Mouse (Mus musculus): ENCODE measurements at regions not wholly inside any gene's neighbourhood (a gene's known extent, or its start where the extent isn't known, plus 50 kb on each side); places are given as distances from the start of the nearest gene placed in this dataset.

DNA sequence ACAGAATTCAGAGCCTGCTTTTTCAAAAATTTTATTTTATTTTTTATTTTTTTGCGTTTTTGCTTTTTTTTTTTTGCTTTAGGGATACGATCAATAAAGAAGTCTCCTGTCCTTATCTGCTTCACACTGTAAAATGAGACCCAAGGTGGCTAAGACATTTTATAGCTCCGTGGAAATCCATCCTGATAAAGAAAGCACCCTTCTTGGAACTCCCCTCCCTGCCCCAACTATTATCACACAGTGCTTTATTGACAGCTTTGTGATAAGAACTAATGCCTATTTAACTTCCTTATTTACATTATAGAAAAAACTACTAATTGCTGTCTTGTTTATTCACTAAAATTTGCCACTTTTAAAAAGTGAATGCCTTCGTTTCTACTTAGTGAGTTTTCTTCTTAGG is 179.0 kb upstream of the Dmrta1 start:
- no peak for DNase-seq

DNA sequence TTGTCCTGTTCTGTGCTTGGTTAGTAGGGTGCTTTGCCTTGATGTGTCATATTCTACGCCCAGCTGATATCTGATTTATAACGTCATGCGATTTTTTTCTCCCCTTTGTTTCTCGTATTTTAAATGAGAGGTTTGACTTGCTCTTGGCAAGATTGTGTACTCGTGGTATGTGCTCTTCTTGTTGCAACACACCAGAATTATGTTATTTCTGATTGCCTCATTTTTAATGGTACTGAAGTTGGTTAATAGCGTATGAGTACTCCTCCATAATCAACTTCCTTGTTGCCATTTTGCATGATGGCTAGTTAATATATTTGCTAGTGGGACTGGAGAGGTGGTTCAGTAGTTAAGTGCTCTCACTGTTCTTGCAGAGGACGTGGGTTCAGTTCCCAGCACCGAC is 180.1 kb upstream of the Cdkn2b start:
- DNase-seq: no peak

DNA sequence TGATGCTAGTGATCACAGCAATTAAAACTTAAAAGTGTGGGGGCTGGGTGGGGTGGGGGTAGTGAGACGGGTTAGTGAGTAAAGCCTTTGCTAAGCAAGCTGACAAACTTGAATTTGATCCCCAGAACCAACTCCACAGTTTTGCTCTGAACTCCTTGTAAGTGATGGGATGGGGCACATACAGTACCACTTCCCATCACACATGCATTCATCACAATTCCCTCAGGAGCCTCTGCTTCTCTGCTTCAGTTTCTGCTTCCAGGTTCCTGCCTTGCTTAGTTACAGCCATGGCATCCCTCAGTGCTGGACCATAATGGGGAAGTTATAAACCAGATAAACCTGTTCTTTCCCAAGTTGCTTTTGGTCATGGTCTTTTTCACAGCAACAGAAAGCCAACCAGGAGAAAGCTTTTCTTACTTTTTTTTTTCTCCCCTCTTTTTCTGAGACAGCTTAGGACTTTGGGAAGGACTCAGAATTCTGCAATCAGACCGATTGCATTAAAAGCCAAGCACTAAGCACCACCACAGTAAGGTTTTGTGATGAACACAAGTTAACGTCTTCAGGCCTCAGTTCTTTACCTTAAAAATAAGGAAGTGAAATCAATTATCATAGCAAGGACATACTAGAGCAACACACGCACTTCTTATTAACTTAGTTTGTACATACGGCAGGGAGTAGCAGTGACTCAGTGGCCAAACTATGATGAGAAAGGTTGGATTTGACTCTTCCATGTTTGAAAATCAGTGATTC is 176.8 kb upstream of the Cdkn2b start:
- DNase-seq: no peak

DNA sequence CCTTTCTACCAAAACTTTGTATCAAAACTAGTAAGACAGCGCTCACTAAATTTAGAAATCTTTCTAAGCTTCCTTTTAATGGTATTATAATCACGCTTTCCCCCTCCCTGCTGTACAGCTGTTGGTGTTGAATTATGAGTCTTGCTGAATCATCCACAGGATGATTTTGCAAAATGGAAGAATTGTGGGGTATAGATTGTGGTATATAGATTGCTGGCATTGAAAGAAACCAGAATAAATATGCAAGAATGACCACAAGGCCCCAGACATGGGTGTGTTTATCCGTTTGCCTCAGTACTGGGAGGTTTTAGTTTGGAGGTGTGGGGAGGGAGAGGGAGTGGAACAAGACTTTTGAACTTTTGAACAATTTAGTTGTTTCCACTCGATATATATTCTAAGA is 176.1 kb upstream of the Cdkn2b start:
- no peak for DNase-seq

DNA sequence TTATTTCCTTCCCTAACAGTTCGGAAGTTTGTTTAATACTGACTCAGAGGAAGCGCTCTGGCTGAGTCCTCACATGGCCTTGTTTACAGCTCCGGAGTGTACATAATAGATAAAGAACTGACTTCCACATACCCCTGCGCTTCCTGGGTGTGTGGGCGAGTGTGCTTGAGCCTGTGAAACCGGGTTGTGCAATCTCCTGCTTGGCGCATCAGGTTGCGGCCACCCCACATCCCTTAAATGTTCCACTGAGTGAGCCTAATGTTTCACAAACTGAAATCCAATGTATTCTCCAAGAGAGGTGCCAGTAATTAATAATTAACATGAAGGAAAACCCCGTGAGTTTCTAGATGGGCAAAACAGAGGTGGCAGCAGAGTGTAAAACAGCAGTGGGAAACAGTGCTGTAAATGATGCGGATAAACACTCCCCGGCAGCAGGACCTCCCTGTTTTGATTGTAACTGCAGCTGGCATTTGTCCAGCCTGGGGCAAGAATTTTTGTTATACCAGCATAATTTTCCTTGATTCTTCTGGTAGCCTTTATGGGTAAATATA is 175.2 kb upstream of the Cdkn2b start:
- no peak for DNase-seq

DNA sequence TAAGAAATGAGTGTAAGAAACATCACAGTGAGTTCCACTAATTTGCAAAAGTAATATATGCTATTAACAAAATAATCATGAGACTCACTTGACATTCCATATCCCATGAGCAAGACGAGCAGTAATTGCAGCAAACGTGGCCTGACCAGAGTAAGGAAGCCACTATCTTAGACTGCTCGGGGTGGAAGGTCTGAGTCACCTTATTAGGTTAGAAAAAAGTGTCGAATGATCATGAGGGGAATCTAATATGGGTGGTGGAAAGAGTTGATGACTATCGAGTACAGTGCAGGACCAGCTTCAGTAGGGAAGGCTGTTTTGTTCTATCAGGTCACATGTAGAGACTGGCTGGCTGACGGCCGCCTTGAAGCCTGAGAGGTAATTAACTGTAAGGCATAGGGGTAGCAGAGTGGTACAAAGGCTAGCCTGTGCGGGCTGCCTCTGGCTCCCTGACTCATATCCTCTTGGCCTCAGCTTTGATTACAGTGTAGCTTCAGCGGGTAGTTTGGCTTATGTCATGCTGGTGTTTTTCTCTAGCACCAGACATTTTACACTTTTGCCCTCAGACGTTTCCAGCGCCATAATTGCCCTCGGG is 167.9 kb upstream of the Cdkn2b start:
- DNase-seq: no peak

DNA sequence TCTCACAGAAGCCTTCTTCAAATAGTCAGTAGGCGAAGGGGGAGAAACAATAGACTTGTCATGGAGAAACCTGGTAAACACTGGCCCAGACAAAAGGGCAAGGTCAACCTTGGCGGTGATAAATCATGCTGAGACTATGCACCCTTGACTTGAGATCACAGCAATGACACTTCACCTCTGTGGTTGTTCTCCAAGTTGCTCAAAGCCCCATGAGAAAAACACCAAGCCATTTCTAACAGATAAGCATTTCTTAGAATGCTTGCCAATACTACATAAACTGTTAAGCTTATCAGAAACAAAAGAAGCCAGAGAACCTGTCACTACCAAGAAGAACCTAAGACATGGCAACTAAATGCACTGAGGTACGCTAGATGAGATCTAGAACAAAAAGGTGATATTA is 165.0 kb upstream of the Cdkn2b start:
- no peak for DNase-seq

DNA sequence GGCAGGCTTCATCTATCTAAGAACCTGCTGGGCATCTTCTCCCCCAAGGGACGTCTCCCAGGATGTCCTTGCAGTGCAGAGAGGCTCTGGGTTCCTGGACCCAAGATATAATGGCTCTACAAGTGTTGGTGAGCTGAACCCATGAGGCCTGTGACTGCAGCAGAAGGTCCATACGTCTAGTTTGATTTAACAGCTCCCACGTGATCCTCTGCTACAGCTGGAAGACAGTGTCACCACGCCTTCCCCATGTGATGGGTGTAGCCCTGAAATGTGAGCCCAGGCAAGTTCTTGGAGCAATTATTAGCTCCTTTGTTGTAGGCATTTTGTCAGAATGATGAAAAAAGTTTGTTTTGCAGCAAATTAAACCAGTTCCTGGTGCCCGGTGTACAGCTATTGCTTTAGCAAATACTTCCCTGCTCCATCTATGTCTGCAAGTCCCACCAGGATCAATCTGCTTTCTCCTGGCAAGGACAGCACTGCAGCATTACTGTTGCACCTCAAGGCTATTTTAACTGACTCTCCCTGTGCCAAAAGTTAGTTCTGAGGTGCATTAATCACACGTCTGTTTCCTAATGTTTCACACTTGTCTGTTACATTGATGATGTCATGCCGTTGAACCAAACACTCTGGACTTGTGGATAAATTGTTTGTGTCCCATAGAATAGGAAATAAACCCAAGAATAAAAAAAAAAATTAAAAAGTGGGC is 164.2 kb upstream of the Cdkn2b start:
- no peak for DNase-seq

DNA sequence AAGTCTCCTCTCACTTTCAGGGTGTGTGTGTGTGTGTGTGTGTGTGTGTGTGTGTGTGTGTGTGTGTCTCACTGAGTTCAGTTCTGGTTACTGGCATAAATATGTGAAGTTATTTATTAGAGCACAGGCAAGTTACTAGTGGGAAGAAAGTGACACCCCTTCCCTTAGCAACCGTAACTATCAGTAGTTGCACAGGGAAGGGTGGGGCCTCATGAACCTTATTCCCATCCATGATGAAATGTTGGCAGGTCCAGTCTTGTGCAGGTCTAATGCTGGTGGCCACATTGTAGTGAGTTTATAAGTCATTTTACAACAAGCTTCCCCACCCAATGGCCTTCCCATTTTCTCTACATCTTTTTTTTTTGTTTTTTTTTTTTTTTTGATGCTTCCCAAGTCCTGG is 160.6 kb upstream of the Cdkn2b start:
- DNase-seq: no peak

DNA sequence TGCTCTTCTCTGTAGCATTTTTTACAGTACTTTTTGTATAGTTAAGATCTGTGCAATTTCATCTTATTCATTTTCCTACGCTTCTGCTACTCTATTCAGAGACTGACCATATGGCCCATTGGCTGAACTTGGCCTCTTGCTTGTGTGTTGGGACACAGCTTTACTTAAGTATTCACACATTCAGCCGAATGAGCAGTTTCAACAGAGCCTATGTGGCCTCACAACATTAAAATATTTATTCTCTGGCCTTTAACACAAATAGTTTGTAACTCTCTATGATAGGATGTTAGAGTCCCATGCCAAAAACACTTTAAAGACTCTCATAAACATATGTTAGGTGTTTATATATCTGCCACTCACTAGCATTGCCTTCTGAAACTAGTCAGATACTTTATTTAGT is 159.9 kb upstream of the Cdkn2b start:
- no peak for DNase-seq

DNA sequence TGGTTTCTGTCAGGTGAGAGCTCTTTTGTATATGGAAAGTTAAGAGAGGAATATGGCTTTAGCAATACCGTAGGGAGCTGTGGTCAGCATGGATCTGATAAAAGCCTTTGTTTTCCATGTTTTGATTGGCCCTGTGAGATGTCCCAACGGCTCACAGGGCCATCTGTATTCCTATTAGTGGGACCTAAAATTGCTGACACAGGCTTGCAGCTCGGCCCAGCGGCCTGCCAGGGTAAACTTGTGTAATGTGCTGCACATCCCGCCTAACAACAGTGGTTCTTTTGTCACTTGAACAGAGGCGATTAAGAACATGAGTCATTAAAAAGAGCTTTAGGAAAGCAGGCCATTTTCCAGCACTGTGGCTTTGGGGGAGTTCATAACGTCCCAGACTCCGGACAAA is 159.0 kb upstream of the Cdkn2b start:
- DNase-seq: no peak

DNA sequence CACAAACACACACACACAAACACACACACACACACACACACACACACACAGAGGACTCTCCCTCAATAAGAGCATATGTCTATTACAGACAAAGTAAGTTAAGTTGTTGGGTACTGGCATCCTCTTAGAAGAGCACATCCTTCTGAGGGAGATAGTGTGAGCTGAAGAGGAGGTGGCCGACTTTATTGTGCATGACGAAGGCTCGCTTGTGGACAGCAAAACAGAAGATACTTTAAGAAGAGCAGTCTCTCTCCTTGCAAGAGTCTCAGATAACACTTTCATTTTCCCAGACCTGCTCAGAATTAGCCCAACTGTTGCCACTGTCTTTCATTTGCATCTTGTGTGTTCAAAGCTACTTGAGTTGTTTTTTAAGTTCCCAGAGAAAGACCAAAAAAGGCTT is 158.6 kb upstream of the Cdkn2b start:
- no peak for DNase-seq

DNA sequence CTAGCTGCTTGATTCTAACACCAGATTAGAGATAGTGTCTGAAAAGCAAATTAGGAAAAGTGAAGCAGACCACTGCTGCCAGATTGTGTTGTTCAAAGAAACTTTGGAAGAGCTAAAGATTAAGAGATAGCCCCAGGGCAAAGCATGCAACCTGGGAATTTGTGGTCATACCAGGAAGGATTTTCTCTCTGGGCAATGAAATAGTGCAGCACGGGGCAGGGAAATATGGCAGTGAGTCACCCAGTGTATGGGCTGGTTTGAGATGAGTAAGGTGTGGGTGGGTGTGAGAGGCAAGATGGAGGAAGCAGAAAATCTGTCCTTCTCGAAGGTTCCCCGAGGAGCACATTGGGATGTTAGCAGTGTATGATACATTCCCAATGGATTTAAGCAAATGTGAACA is 155.9 kb upstream of the Cdkn2b start:
- no peak for DNase-seq

DNA sequence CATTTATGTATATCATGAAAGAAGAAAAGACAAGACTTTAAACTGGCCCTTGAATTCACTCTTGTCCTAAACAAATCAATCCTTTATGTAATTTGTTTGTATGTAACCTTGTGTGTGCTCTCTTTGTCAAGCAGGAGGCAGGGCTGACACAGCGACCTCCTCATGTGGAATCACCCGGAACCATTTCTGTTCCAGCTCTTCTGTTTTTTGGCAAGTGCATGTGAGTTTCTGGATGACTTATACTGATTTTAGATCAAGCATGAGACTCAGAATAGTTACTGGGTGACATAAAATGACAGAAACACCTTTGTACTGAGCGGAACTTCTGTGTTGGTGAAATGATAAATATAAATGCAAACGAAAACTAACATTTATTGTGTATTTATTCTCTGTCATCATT is 152.3 kb upstream of the Cdkn2b start:
- DNase-seq: no peak

DNA sequence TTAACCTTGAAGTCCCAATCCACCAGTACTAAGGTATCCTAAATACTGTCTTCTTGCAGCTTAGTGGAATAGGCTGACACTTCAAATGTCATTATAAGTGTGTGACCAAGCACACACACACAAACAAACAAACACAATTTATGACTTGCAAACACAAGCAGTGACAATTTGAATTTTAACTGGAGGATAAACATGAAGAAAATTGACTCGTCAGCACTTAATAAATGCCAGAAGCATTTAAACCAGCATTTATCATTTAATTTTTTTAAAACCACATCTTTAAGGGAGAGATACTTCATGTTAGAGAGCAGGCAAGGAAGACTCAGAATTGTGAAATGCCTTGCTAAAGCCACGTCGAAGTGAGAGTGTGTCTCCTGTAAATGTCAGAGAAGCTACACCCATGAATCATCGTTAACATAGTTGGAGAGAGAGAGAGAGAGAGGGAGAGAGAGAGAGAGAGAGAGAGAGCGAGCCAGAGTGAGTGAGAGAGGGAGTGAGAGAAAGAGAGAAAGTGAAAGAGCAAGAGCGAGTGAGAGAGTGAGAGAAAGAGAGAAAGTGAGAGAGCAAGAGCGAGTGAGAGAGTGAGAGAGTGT is 149.4 kb upstream of the Cdkn2b start:
- DNase-seq: no peak

DNA sequence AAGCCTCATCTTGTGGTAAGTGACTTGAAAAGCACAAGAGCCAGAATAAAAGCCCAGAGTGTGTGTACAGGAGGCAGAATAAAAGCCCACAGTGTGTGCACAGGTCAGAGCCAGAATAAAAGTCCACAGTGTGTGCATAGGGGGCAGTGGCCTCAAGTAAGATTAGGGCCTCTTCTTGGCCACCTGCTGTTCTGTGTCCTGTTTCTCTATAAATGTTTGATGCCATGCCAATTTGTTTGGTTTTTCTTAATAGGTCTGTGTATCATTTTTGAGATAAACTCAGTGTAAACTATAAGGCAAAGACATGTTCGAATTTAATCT is 148.5 kb upstream of the Cdkn2b start:
- DNase-seq: no peak

DNA sequence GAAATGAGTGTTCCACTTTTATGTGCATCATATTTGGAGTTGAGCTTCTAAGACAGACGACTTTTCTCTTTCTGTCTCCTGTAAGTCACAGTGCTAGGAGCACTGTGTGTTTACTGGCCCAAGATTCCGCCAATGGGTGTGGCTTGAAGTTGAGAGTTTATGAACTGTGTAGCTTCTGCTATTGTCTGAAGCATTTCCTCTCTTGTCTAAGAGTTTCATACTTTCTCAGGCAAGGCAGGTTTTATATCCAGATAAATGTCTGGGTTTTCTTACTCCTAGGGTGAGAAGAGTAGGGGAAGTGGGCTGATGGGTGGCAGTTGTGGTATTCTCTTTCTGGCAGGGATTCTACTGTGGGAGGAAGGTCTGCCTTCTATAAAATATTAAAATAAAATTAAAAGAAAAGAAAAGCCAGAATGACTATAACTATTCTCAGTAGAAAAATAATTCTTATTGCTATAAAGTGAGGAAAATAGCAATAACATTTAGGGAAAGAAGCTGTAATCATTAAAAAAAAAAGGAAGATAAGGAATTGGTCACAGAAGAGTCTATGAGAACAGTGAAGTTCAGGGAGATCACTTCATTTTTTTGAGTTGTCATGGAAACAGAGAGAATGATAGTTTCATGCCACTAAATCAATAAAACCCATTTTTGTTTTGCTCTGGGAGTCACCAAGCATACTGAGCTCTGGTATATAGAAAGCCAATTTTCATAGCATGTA is 147.9 kb upstream of the Cdkn2b start:
- no peak for DNase-seq

DNA sequence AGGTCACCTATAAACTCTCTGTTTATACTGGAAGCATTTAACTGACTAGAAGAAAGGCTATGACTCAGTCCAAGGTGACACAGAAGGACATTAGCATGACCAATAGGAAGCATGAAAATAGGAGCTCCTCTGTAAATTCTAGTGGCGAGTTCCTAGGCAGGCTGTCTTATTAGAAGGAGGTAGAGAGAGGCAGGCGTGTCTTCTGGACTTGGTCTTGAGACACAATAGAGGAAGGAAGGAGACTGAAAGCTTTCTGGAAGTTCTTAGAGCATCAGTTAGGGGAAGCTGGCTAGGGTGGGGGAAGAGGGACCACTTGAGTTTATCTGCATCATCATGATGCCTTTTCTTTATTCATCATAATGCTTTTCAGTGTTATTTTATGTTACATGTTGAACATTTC is 147.0 kb upstream of the Cdkn2b start:
- DNase-seq: no peak

DNA sequence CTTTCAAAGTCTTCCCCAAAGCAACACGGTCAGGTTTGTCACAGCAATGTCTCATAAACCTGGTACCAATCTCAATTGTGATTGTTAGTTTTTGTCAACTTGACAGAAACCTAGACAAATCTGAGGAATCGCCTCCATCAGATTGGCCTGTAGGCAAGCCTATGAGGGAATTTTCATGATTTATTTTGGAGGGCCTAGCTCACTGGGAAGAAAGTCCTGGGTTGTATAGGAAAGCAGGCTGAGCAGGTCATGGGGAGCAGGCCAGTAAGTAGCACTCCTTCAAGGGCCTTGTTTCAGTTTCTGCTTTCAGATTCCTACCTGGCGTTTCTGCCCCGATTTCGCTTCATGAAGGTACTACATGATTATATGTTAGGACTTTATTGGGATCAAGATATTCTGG is 144.1 kb upstream of the Cdkn2b start:
- no peak for DNase-seq

DNA sequence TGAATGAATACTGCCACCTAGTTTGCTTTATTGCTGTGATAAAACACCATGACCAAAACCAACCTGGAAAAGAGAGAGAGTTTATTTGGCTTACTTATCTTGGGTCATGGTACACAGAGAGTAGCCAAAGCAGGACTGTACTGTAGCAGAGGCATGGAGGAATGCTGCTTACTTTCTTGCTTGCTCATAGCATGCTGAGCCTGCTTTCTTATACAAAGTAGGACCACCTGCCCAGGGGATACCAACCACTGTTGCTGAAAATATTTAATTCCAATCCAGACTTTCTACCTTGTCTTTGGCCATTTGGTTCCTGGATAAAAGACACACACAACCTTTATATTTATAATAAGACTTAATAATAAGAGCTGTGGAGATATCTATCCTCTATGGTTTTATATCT is 142.2 kb upstream of the Cdkn2b start:
- no peak for DNase-seq

DNA sequence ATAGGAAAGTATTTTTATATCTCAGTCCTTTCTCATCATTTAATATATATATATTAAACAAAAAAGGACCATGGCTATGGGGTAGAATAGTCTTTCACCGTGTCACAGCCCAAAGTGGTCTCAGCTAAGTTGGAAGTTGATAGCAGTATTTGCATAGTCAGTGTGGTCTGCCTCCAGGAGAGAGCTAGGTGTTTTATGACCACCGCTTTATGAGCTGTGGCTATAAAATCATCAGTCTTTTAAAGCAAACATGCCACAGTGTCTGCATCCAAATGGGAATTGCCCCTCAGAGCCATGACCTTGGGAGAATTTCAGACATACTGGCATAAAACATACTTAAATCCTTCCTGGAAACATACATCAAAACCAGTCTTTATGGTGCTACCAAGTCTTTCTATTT is 140.9 kb upstream of the Cdkn2b start:
- no peak for DNase-seq

DNA sequence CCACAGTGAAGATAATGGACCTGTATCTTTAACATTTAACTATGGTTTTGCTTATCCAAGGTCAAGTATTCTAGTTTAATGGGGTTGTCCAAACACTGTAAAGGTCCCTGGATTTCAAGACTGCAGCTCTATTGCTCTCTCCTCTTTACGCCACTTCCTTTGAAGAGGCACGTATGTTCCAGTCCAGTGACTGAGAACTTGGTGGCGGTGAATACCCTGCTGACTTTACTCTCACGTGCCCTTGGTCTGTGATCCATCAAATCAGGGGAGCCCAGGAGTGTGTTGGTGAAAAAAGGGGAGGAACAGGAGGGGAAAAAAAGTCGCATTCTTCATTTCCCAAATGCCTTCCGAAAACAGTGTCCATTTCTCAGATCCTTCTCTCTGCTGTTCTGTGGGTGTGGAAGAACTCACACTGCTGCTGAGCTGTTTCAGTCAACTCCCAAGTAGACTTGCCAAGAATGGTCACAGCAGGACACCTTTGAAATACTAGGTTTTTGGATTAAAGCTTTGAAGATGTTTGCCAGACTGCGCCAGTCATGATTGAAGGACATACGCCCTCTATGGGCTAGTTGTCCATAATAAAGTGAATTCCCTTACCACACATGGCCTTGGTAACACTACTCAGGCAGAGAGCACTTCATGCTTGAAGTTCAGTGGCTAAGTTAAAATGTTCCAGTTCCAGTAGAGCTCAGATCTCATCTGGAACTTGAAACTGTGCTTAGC is 136.1 kb upstream of the Cdkn2b start:
- DNase-seq: peak; percentile 36
